Mouse (Mus musculus): ENCODE measurements at regions not wholly inside any gene's neighbourhood (a gene's known extent, or its start where the extent isn't known, plus 50 kb on each side); places are given as distances from the start of the nearest gene placed in this dataset.

GRCm38 (mm10) chr15:51565543-51565942, 2319.2 kb upstream of the Gm7489 start:
- DNase-seq (ENCODE audit: low read depth), result no peak

- DNase-seq (ENCODE audit: low read depth), result no peak
Observed at GRCm38 (mm10) chr15:51570631-51571030, 2314.1 kb upstream of the Gm7489 start.

- DNase-seq (ENCODE audit: low read depth), result no peak
Observed at GRCm38 (mm10) chr15:51574538-51575105, 2310.1 kb upstream of the Gm7489 start.

- DNase-seq (ENCODE audit: low read depth), result no peak
Observed at GRCm38 (mm10) chr15:51583636-51584035, 2301.1 kb upstream of the Gm7489 start.

- no peak for DNase-seq (ENCODE audit: low read depth)
Observed at GRCm38 (mm10) chr15:51586146-51586545, 2298.6 kb upstream of the Gm7489 start.

- DNase-seq (ENCODE audit: low read depth), result no peak
Observed at GRCm38 (mm10) chr15:51591406-51592068, 2293.2 kb upstream of the Gm7489 start.

GRCm38 (mm10) chr15:51592069-51592435, 2292.7 kb upstream of the Gm7489 start:
- no peak for DNase-seq (ENCODE audit: low read depth)

GRCm38 (mm10) chr15:51592511-51593498, 2291.9 kb upstream of the Gm7489 start:
- no peak for DNase-seq (ENCODE audit: low read depth)

GRCm38 (mm10) chr15:51594060-51594459, 2290.6 kb upstream of the Gm7489 start:
- no peak for DNase-seq (ENCODE audit: low read depth)

GRCm38 (mm10) chr15:51595655-51596054, 2289.1 kb upstream of the Gm7489 start:
- DNase-seq (ENCODE audit: low read depth), result no peak

- DNase-seq (ENCODE audit: low read depth), result no peak
Observed at GRCm38 (mm10) chr15:51597841-51598240, 2286.9 kb upstream of the Gm7489 start.

- no peak for DNase-seq (ENCODE audit: low read depth)
Observed at GRCm38 (mm10) chr15:51601128-51601855, 2283.4 kb upstream of the Gm7489 start.

GRCm38 (mm10) chr15:51621455-51621854, 2263.3 kb upstream of the Gm7489 start:
- DNase-seq (ENCODE audit: low read depth), result no peak

- DNase-seq (ENCODE audit: low read depth), result no peak
Observed at GRCm38 (mm10) chr15:51627463-51627862, 2257.2 kb upstream of the Gm7489 start.

GRCm38 (mm10) chr15:51628518-51628917, 2256.2 kb upstream of the Gm7489 start:
- DNase-seq (ENCODE audit: low read depth), result no peak

GRCm38 (mm10) chr15:51631881-51632280, 2252.8 kb upstream of the Gm7489 start:
- no peak for DNase-seq (ENCODE audit: low read depth)

- no peak for DNase-seq (ENCODE audit: low read depth)
Observed at GRCm38 (mm10) chr15:51633068-51633467, 2251.6 kb upstream of the Gm7489 start.

GRCm38 (mm10) chr15:51634726-51635125, 2250.0 kb upstream of the Gm7489 start:
- no peak for DNase-seq (ENCODE audit: low read depth)

GRCm38 (mm10) chr15:51635129-51635920, 2249.4 kb upstream of the Gm7489 start:
- no peak for DNase-seq (ENCODE audit: low read depth)

GRCm38 (mm10) chr15:51637570-51637969, 2247.1 kb upstream of the Gm7489 start:
- DNase-seq (ENCODE audit: low read depth), result no peak

- DNase-seq (ENCODE audit: low read depth), result no peak
Observed at GRCm38 (mm10) chr15:51643772-51644311, 2240.9 kb upstream of the Gm7489 start.

Data from naive thymus-derived CD4-positive, alpha-beta T cell, adult 2 months (primary cell).